Mouse (Mus musculus) CH12.LX (cell line): Measurements from ENCODE around the gene Rab3ip.

Experiments
- CTCF ChIP-seq, 2 experiments: IDR thresholded peaks in 1 of 2; conservative IDR thresholded peaks in 1 of 2; 2 replicates each; pipeline ENCODE4 v1.5.1; 2011 to 2012; ENCODE audit warnings: low read depth in 2 of 2, low read length in 2 of 2, improper control_type of control experiment in 1 of 2, inconsistent platforms in 1 of 2, mild to moderate bottlenecking in 1 of 2, moderate library complexity in 1 of 2
- E2F4 ChIP-seq: IDR thresholded peaks from 2 replicates; pipeline ENCODE4 v1.6.1; 2011; ENCODE audit warnings: low read depth, low read length, improper control_type of control experiment; ENCODE audit not compliant: insufficient replicate concordance
- MAZ ChIP-seq: IDR thresholded peaks from 2 replicates; pipeline ENCODE4 v1.6.1; 2012; ENCODE audit warnings: low read depth, mild to moderate bottlenecking, inconsistent platforms, low read length, improper control_type of control experiment, moderate library complexity
- MXI1 ChIP-seq: IDR thresholded peaks from 2 replicates; pipeline ENCODE4 v1.6.1; 2011; ENCODE audit warnings: mild to moderate bottlenecking, low read depth, low read length, improper control_type of control experiment
- NELFE ChIP-seq: IDR thresholded peaks from 2 replicates; pipeline ENCODE4 v1.6.1; 2011; ENCODE audit warnings: low read depth, low read length, improper control_type of control experiment
- POLR2A ChIP-seq: IDR thresholded peaks from 2 replicates; pipeline ENCODE4 v1.6.1; 2011; ENCODE audit warnings: low read depth, mild to moderate bottlenecking, improper control_type of control experiment, low read length
- UBTF ChIP-seq: IDR thresholded peaks from 2 replicates; pipeline ENCODE4 v1.6.1; 2012; ENCODE audit warnings: low read depth, mild to moderate bottlenecking, inconsistent platforms, low read length, improper control_type of control experiment, moderate library complexity
- USF2 ChIP-seq: conservative IDR thresholded peaks from 2 replicates; pipeline ENCODE4 v1.6.1; 2011; ENCODE audit warnings: low read depth, low read length, improper control_type of control experiment
- ZMIZ1 ChIP-seq: IDR thresholded peaks from 2 replicates; pipeline ENCODE4 v1.6.1; 2012; ENCODE audit warnings: low read depth, mild to moderate bottlenecking, inconsistent platforms, low read length, improper control_type of control experiment

DNA sequence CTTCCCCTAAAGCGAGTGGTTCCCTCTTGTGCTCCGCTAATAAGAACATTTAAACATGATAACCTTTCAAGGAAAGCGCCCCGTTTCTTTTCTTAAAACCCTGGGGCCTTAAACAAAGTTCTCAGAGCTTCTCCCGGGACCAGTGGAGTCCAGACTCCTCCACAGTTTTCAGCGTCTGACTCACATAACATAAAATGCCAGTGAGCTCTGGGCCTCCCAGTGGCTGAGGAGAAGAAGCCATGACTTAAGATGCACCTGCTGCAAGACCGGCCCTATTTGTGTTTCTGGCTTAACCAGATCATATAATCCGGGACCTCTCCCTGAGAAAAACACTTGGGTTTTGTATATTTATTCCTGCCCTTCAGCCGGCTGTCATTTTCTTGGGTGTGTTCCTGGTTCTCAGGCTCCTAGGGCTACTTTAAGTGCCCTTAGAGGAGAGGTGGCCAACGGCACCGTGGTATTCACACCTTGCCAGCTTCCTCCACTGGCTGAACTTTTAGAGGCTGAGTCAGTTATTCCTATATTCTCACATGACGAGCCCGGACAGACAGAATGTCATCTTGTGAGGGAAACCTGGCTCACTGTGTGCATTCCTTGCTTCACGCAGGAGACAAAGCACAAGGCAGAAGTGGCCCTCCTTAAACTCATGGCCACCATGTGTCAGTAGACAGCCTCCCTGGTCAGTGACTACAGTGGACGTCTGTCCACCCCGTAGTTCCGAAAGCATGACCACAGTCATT, 48.3 kb upstream of the Rab3ip start:
- TF ChIP-seq CTCF (conservative IDR thresholded peaks at IDR 0.05 in 1 of 2, IDR thresholded peaks at IDR 0.05 in 1 of 2; ENCODE audit: low read depth in 2 of 2, low read length in 2 of 2) (no peak), MXI1 (no peak), ZMIZ1 (no peak), MAZ (no peak), USF2 (no peak), UBTF (no peak), E2F4 (no peak), NELFE (no peak), POLR2A (no peak)
